Mouse (Mus musculus) embryonic facial prominence, embryonic 15.5 days (tissue): ENCODE results near the gene Dcaf17. TPM values are rescaled to one million over a fixed set of nuclear protein-coding genes. Genes with fewer than 3 reads are reported as not detected.

Experiments
- ATAC-seq: fragments of 200-750 bp; cut with Nextera tagmentation; 2 replicates; pipeline ENCODE4 v1.8.0; 2017; ENCODE audit warnings: low read depth, moderate TSS enrichment; ENCODE audit not compliant: insufficient number of reproducible peaks, low FRiP score, low TSS enrichment
- H3K27ac ChIP-seq: fragments of 300-500 bp; sonication (generic); replicated peaks from 2 replicates; pipeline ENCODE4 v1.5.1; 2015; ENCODE audit warnings: mild to moderate bottlenecking, inconsistent platforms
- H3K27me3 ChIP-seq: fragments of 300-500 bp; sonication (generic); 2 replicates; pipeline ENCODE4 v1.6.1; 2015; ENCODE audit warnings: inconsistent platforms
- H3K36me3 ChIP-seq: fragments of 300-500 bp; sonication (generic); 2 replicates; pipeline ENCODE4 v1.6.1; 2015; ENCODE audit warnings: mild to moderate bottlenecking, inconsistent platforms
- H3K4me1 ChIP-seq: fragments of 300-500 bp; sonication (generic); 2 replicates; pipeline ENCODE4 v1.6.1; 2015; ENCODE audit warnings: inconsistent platforms
- H3K4me2 ChIP-seq: fragments of 300-500 bp; sonication (generic); replicated peaks from 2 replicates; pipeline ENCODE4 v1.6.1; 2015; ENCODE audit warnings: mild to moderate bottlenecking, inconsistent platforms
- H3K4me3 ChIP-seq: fragments of 300-500 bp; sonication (generic); replicated peaks from 2 replicates; pipeline ENCODE4 v1.5.1; 2015; ENCODE audit warnings: mild to moderate bottlenecking, inconsistent platforms
- H3K9ac ChIP-seq: fragments of 300-500 bp; sonication (generic); 2 replicates; pipeline ENCODE4 v1.6.1; 2015; ENCODE audit warnings: inconsistent platforms
- H3K9me3 ChIP-seq: fragments of 300-500 bp; sonication (generic); replicated peaks from 2 replicates; pipeline ENCODE4 v1.6.1; 2016; ENCODE audit warnings: inconsistent platforms
- WGBS: fragments of 180-500 bp; shearing (Covaris S2); methylation state at CpG from one replicate; pipeline ENCODE4 v1.1.7; 2015; 5-methylcytosine and 5-hydroxymethylcytosine counted together
- polyA plus RNA-seq: library from polyadenylated mRNA; unstranded; fragments of >200 nt; fragmentation: Nextera tagmentation; extraction: Ambion mirVana; gene quantifications from 2 replicates; pipeline ENCODE4 v1.2.1, GENCODE M21; 2015

Gene Dcaf17
- polyA plus RNA-seq, 1 experiment from 2014 or later = 34.0 TPM

- no peak for ATAC-seq
- WGBS = 39% methylated on average over 6 of the region's 6 CpGs
- H3K9ac ChIP-seq = no peak overlapping the region
- H3K4me1 ChIP-seq = no peaks in the 10 kb centered on the region
- H3K4me2 ChIP-seq = no peak overlapping the region
- no peaks in the 10 kb centered on the region for H3K9me3 ChIP-seq
- H3K4me3 ChIP-seq = no peak overlapping the region
- H3K36me3 ChIP-seq = no peaks in the 10 kb centered on the region
- H3K27me3 ChIP-seq = no peaks in the 10 kb centered on the region
- H3K27ac ChIP-seq = no peak overlapping the region
Observed at GRCm38 (mm10) chr2:71147816-71148215, 92.7 kb downstream of the Dcaf17 start.

Other genes with a start within 250 kb of the Dcaf17 start
- gene Tlk1, start 229.6 kb upstream of the Dcaf17 start, polyA plus RNA-seq = 28.5 and 32.8 TPM in 2 replicates
- 12.9 and 15.8 TPM in 2 replicates for gene Mettl8, start 255 bp downstream of the Dcaf17 start, polyA plus RNA-seq
- gene Cybrd1, start 62.6 kb downstream of the Dcaf17 start, polyA plus RNA-seq = 6.1 and 6.9 TPM in 2 replicates
- gene Dync1i2, start 156.4 kb downstream of the Dcaf17 start, polyA plus RNA-seq = 84.5 and 87.6 TPM in 2 replicates